Mouse (Mus musculus) olfactory bulb, adult 2 months (tissue): ENCODE results near the gene Tesk2.

ENCODE experiments used
- CTCF ChIP-seq: fragments of 200-500 bp; IDR thresholded peaks from 2 replicates; pipeline ENCODE4 v1.5.1; 2012; ENCODE audit warnings: low read depth, mild to moderate bottlenecking, low read length, moderate library complexity; ENCODE audit not compliant: insufficient read depth
- POLR2A ChIP-seq: fragments of 200-500 bp; IDR thresholded peaks from 2 replicates; pipeline ENCODE4 v1.6.1; 2012; ENCODE audit warnings: mild to moderate bottlenecking, low read depth, low read length, moderate library complexity; ENCODE audit not compliant: insufficient read depth

DNA sequence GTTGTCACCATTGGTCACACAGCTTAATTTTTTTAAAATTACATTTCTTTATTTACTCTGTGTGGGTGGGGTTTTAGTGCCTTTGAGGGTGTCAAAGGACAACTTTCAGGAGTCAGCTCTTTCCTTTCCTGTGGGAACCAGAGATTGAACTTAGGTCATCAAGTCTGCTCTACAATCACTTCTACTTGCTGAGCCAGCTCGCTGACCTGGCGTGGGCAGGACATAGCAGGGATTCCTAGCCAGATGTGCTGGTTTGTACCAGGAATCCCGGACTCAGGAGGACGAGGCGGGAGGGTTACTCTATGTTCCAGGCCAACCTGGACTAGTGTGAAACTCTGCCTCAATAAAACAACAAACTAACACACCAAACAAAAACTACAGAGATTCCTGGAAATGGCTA is 11.6 kb downstream of the Tesk2 start:
- TF ChIP-seq CTCF (no peak), POLR2A (no peak)
